ENCODE assay signal across 30 mouse cellular contexts in the genomic region with DNA sequence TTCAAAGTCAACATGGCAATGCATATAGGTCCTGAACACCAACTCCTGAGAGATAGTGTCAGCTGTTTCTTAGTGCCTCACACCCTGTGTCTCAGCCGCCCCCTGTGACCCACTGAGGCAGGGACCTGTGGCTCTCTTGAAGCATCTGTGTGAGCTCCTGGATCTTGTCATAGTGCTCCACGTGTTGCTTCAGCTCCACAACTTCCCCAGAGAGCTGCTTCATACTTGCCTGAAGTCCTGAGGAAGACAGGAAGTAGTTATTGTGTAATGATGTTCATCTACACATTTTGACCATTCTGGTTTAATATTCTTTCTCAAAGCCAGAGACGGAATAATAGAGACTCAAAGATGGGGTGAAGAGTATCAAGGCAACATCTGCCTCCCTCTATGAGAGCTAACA. TPM values are rescaled to one million over a fixed set of nuclear protein-coding genes. Genes with fewer than 3 reads are reported as not detected.
"Had no signal": no experiment of that assay in that cellular context is flagged by ENCODE, and none has a peak within 500 bp of the region (broad histone marks: within the 10 kb centered on the region; RNA-seq: fewer than 3 reads in every experiment).

No protein-coding gene starts in this region.

- ATAC-seq: forebrain, embryonic 13.5 days; forebrain, embryonic 14.5 days; forebrain, embryonic 15.5 days; forebrain, embryonic 16.5 days; forebrain, postnatal 0 days had no signal

- H3K9me3 ChIP-seq: embryonic facial prominence, embryonic 10.5 days; embryonic facial prominence, embryonic 12.5 days; embryonic facial prominence, embryonic 13.5 days; embryonic facial prominence, embryonic 15.5 days; forebrain, embryonic 10.5 days; forebrain, embryonic 12.5 days; forebrain, embryonic 13.5 days; forebrain, embryonic 15.5 days had no signal

- H3K4me2 ChIP-seq: embryonic facial prominence, embryonic 12.5 days; embryonic facial prominence, embryonic 13.5 days; embryonic facial prominence, embryonic 15.5 days; forebrain, embryonic 12.5 days; forebrain, embryonic 13.5 days; forebrain, embryonic 15.5 days had no signal

- H3K4me1 ChIP-seq: embryonic facial prominence, embryonic 10.5 days; embryonic facial prominence, embryonic 12.5 days; embryonic facial prominence, embryonic 13.5 days; embryonic facial prominence, embryonic 15.5 days; forebrain, embryonic 10.5 days; forebrain, embryonic 12.5 days; forebrain, embryonic 13.5 days; forebrain, embryonic 15.5 days had no signal

- DNase-seq: cerebellum, adult 2 months; cerebellum, adult 8-10 months; cerebellum, adult 9-10 months; cerebellum, adult 9-11 months; cerebellum, postnatal 10 days; cerebellum, postnatal 14 days; cerebellum, postnatal 25 days; cerebellum, postnatal 36 days; embryo, embryonic 11 days; forebrain, postnatal 0 days; gastrocnemius, adult 2 months; gastrocnemius, postnatal 10 days; gastrocnemius, postnatal 14 days; gastrocnemius, postnatal 25 days; gastrocnemius, postnatal 36 days; heart, adult 11 months; heart, adult 18-20 months; heart, adult 2 months had no signal

- H3K4me3 ChIP-seq: embryonic facial prominence, embryonic 10.5 days; embryonic facial prominence, embryonic 12.5 days; embryonic facial prominence, embryonic 13.5 days; embryonic facial prominence, embryonic 15.5 days; erythroblast, embryonic 14.5 days; forebrain, embryonic 10.5 days; forebrain, embryonic 12.5 days; forebrain, embryonic 13.5 days; forebrain, embryonic 15.5 days; gastrocnemius, adult 2 months; heart, adult 2 months had no signal

- H3K27me3 ChIP-seq: embryonic facial prominence, embryonic 12.5 days; embryonic facial prominence, embryonic 13.5 days; embryonic facial prominence, embryonic 15.5 days; forebrain, embryonic 12.5 days; forebrain, embryonic 13.5 days; forebrain, embryonic 15.5 days had no signal

- H3K9ac ChIP-seq: embryonic facial prominence, embryonic 12.5 days; embryonic facial prominence, embryonic 13.5 days; embryonic facial prominence, embryonic 15.5 days; forebrain, embryonic 12.5 days; forebrain, embryonic 13.5 days; forebrain, embryonic 15.5 days; forebrain, postnatal 0 days had no signal

- H3K27ac ChIP-seq: embryonic facial prominence, embryonic 10.5 days; embryonic facial prominence, embryonic 12.5 days; embryonic facial prominence, embryonic 13.5 days; embryonic facial prominence, embryonic 15.5 days; forebrain, embryonic 10.5 days; forebrain, embryonic 12.5 days; forebrain, embryonic 13.5 days; forebrain, embryonic 15.5 days; gastrocnemius, adult 2 months; heart, adult 2 months had no signal

RNA-seq across cellular contexts. Expression of gene Tppp, which starts 30.7 kb away (rescaled TPM):
- total RNA-seq: common myeloid progenitor, adult 5-6 weeks had no signal
- polyA plus RNA-seq: erythroblast, embryonic 14.5 days had no signal
